Mouse (Mus musculus) CD8-positive naive resting alpha-beta T cell, adult 2 months (primary cell): ENCODE results near the gene Enthd1.
"Not testable (repeated sequence)": the region's sequence is repeated elsewhere in the genome, so short reads cannot be mapped to it uniquely, and the experiment has no call there.

Experiments
- DNase-seq, 2 experiments: peaks; one replicate each; pipeline ENCODE4 v3.0.0; 2022; ENCODE audit warnings: low read depth in 2 of 2, low spot score in 2 of 2

The Enthd1 gene

DNA sequence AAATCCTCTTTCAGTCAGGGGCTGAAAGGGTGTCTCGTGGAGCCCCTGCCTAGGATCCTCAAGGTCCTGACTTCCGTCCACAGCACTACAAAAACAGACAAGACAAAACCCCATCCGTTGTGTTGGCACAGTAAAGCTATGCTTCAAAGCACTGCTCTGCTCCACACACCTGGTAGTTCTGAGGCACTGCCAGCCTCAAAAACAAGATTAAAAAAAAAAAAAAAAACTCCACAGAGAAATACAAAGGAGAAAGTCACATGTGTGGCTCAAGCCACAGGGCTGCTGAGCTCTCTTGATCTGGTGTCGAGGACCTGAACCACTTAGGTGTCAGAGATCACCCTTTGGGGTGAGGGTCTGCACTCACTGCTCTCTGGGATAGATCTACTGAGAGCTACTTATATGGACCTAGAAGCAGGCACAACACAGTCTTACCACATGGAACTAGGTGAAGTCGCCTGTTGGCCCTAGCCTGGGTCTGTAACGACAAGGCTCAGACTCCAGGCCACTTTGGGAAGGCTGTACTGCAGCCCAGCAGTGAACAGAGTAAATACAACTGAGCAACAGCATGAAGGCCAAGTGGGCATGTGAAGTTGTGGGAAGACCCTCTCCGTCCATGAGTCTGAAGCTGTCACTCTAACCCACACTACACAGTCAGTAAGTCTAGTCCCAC, 26.1 kb downstream of the Enthd1 start:
- DNase-seq, result peak; percentile 61 to 72

GRCm38 (mm10) chr15:80538075-80538474, 26.9 kb downstream of the Enthd1 start:
- DNase-seq, result peak in 1 of 2 experiments; percentile 42

DNA sequence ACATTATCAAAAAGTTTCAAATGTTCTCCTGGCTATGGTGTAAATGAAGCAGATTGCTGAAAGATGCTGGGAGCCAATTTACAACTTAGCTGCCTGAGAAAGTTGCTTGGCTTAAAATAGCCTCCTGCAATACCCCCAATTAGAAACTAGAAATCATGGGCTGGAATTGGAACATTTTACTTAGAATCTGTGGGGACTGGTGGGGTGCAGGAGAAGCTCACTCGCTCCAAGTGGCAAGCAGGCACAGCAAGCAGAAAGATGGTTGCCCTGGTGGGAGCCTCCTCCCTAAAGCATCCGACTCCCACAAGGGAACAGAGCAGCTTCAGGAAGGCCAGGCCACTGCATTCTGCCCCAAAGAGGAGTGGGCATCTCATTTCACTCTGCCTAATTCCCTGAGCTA, 28.9 kb downstream of the Enthd1 start:
- no peak for DNase-seq

GRCm38 (mm10) chr15:80533274-80533673, 31.7 kb downstream of the Enthd1 start:
- DNase-seq, result no peak

DNA sequence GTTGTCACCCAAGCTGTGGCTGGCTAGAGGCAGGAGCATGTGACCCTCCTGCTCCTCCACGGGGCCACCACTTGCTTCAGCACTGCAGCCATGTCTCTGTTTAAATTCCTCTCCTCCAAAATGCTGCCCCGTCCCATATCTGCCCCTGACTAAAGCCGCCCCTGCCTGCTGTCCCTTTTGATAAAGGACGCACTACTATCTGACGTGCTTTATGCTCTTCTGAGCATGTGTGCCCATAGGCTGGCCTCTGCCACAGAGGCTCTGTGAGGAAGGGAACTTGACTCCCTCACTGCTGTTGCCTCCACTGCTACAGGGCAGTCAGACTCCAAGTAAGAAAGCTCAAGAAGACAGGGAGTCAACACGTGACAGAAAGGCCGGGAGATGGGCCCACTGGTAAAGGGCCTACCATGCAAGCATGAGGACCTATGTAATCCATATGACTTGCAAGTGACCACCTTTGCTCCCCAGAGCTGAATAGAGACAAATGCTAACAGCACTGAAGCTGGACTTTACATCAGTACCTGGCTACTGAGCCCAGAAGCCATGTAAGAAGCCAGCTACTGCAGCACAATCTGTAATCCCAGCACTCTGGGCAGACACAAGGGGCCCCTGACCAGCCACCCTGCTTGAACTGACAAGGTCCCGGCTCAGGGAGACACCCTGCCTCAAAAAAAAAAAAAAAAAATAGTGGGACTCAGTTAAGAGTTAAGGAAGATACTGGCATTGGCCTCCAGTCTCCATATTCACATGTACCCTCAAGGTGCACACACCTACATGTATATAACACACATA, 32.5 kb downstream of the Enthd1 start:
- DNase-seq, result no peak

- DNase-seq, result no peak
Observed at GRCm38 (mm10) chr15:80531026-80531425, 33.9 kb downstream of the Enthd1 start.

DNA sequence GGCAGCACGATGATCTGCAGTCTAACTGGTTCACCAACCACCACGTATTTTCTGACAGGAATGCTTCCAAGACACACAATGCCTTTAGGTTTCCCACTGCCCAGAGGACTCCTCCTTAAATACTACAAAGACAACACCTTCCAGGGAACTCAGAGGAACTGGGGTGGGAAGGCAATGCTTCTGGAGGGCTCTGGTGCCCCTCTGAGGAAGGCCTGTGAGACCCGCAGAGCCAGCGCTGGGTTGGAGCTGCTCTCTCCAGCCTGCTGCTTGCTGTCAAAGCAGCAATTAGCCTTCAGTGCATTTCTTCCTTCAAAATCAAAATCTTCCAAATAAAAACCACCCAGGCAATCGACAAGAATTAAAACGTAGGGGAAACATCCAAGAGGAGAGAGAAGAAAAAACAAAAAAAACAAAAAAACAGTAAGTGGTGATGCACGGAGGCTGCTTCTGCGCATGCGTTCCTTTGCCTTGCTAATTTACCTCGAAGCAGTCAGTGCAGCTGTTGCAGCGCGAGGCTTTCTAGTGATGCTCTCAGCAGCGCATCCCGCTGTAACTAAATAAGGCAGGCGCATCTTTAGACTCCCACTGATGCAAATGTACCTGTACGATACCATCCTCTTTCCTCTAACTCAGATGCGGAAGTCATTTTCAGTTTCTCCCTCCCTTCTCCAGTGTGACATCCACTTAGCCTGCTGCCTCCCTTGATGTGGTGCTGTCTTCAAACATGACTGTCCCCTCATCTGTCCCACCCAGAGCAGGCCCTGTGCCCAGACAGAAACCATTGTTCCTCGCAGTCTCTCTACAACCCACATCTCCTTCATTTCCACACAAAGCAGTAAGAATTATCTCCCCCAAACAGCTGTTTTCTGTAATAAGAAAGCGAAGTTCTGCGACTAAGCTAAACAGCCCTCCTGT, 34.7 kb downstream of the Enthd1 start:
- DNase-seq, result no peak

DNA sequence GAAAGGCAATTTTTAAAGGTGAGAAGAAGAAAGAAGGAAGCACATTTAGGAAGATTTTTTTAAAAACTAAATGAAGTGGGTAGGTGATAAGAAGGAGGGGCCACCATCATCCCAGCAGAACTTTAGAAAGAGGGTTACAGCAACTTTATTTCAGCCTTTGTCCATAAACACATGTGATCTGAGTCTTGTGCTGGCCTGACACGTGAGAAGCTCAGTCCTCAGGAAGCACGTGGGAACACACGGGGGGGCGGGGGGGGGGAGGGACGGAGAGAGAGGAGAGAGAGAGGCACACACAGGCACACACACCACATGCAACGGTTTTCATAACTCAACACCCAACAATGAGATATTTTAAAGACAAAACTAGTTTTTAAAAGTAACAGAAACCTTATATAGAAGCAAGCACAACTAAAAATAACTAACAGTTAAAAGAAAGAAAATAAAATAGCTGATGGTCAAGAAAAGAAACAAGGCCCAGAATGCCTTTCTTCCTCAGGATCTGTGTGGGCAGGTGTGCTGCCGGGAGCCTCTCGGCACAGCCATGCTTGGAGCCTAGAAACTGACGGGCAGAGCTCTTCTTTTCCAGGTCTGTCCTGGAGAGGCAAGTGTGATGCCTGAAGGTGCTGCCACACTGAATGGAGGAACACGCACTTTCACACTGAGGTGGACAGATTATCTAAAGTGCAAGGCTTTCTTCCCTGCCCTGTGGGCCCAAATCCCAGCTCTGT, 43.1 kb downstream of the Enthd1 start:
- DNase-seq, result no peak

GRCm38 (mm10) chr15:80519931-80520330, 45.0 kb downstream of the Enthd1 start:
- no peak for DNase-seq

- no peak for DNase-seq
Observed at GRCm38 (mm10) chr15:80518567-80519223, 46.3 kb downstream of the Enthd1 start.

DNA sequence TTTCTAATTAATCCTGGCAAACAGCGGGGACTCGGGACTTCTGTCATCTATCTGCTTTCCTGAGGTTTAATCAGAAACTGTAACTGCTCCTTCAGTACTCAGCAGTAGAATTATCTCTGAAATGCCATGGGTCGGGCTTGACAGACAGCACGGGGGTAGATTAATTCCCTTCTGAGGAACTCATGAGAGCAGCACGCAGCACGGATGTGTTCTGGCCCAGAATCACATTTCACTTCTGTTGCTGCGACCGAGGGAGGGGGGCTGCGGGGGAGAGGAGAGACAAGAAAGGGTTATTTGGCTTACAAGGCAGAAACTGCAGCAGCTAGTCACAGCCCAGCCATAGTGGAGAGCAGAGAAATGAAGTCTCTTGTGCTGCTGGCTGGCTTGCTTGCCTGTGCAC, 47.0 kb downstream of the Enthd1 start:
- no peak for DNase-seq

DNA sequence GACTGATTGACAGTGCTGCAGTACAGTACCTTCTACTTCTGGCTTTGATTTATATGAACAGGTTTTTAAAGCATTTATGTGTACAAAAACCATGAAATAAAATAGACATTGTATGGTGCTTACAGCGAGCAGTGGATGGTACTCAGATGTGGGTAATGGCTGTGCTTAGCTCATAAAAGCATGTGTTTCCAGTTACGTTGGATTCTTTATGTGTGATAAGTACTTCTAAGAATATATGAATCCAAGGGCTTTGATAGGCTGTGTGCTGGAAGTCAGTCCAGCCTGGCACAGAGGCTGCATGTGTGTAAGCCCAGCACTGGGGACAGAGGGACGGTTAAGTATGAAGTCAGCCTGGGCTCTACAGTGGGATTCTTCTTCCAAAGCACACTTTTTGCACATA, 48.4 kb downstream of the Enthd1 start:
- DNase-seq, result no peak

GRCm38 (mm10) chr15:80505086-80505485, 59.9 kb downstream of the Enthd1 start:
- DNase-seq, result no peak

DNA sequence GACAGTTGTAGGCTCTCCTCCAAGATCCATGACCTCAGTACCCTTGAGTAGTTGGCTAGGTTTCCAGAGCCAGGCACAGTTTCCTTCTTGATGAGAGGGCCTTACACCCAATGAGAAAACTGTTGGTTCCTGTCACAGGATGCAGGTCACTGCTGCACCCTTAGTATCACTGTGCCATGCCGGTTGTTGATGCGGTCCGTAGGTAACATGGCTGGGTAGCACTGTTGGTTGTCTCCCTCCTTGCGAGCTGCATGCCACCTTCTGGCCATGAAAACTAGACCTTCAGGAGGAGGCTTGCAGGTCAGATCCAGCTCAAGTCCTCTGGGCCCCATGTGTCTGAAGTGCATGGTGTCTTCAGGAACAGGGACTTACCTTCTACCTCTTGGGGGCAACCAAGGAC, 61.8 kb downstream of the Enthd1 start:
- DNase-seq, result peak; percentile 30 to 32

GRCm38 (mm10) chr15:80502741-80503140, 62.2 kb downstream of the Enthd1 start:
- no peak for DNase-seq

DNA sequence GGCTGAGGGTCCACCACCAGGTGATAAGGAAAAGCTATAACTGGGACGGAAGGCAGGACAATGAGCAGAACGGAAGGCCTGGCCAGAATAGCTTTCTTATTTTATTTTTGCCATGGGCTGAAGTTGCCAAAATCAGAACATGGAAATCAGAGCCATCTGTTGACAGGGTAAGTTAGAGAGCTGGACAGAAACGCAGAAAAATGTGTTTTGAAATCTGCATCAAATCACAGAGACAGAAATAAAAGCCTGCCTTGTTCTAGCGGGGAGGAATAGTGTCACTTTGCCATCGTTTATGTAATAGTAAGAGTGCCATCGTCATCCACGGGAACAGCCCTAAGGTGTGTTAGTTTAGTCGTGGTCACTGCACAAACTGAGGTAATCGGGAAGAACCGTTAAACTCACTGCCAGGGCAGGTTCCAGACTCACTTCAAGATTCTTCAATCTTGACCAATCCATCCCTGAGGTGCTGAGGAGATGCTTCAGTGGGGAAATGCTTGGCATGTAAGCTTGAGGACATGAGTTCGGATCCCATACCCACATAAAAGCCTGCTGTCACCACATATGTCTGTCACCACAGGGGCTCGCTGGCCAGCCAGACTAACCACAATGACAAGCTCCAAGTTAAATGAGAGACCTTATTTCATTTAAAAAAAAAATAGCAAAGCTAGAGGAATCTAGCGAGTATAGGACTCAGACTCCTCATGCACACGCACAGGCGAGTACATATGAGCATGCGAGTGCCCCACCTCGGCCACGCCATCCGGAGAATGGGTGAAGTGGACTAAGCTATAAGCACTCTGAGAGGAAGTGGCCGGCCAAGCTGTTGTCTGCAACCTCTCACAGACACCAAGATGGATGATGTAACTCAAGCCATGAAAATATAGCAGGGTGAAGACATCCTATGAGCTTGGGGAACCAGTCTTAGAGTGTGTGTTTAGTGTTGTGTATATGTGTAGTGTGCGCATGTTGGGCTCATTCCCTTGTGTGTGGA, 63.6 kb downstream of the Enthd1 start:
- DNase-seq, result no peak

DNA sequence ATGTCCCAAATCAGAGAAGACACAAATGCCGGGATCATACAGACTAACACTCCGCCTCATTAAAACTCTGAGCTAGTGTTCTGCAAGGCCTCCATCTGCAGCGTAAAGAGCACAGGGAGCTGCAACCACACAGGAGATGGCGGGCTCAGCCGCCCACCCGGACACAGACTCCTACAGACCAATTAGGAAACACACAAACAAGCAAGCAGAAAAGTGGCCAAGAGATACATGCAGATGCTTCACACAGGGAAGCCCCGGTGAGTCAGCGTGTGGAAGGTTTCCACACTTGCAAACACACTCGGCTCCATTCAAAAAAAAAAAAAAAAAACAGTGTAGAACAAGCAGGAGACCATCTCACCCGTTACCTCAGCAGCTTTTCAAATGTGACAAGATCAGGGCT, 64.5 kb downstream of the Enthd1 start:
- no peak for DNase-seq

- not testable (repeated sequence) for DNase-seq
Observed at GRCm38 (mm10) chr15:80497733-80498132, 67.2 kb downstream of the Enthd1 start.

DNA sequence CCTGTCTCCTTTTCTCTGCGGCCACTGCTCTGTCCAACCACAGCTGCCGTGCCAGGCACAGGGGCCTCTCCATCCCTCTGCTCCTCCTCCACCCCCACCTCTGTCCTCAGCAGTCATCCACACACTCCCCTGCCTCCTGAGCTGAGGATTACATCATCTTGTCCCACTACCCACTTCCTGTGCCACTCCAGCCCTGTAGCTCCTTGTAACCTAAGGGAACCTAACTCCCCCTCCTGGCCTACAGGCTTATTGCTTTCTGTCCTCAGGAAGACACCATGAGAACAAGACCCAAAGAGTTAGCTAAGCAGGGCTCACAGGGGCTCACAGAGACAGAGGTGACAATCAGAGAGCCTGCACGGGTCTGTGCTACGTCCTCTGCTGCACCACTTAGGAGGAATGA, 73.5 kb downstream of the Enthd1 start:
- no peak for DNase-seq
